Mouse (Mus musculus): ENCODE measurements at regions not wholly inside any gene's neighbourhood (a gene's known extent, or its start where the extent isn't known, plus 50 kb on each side); places are given as distances from the start of the nearest gene placed in this dataset.

- TF ChIP-seq CTCF (IDR thresholded peaks at IDR 0.05; ENCODE audit: low read depth): no peak
- no peak for TF ChIP-seq EP300 (IDR thresholded peaks at IDR 0.05; ENCODE audit: low read depth)
These were observed 216.3 kb upstream of the Lcorl start for GRCm38 (mm10) chr5:46073744-46074143.

Measured in liver, postnatal 0 days (tissue).